Mouse (Mus musculus) thymus, postnatal 0 days (tissue): ENCODE measurements around the gene Kdm2a. TPM values are rescaled to one million over a fixed set of nuclear protein-coding genes. Genes with fewer than 3 reads are reported as not detected.

Source experiments
- DNase-seq: peaks from one replicate; pipeline ENCODE4 v3.0.0-alpha.2; 2015; ENCODE audit warnings: low spot score
- polyA plus RNA-seq: library from polyadenylated mRNA; unstranded; fragments of >200 nt; fragmentation: Nextera tagmentation; extraction: Ambion mirVana; gene quantifications from 2 replicates; pipeline ENCODE4 v1.2.1, GENCODE M21; 2015

Gene Kdm2a
- polyA plus RNA-seq, 1 experiment from 2014 or later, result 26.0 TPM

- DNase-seq, result no peak
Observed at GRCm38 (mm10) chr19:4330603-4331002, 67.5 kb downstream of the Kdm2a start.

DNA sequence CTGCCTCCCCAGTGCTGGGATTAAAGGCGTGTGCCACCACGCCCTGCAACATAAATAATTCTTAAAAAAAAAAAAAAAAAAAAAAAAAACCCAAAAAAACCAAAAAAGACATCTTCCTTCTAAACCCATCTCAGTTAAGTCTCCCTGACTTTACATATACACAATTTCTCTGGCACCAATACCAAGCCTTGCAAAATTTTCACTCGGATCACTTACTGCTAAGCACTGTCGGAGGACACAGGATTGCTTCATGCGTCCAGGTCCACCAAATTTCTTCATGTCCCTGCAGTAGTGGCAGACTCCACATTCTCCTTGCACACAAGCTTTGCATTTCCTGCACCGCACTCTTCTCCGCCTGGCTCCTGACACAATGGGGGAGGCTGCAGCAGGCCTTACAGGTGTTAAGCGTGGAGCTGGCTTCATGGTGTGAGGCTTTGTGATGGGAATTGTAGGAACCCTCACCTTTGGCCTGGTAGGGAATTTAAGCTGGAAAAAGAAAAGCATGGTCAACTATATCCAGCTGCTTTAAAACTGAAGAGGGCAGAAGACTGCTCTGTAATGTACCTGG lies 69.3 kb downstream of the Kdm2a start:
- no peak for DNase-seq

GRCm38 (mm10) chr19:4326881-4327280 lies 71.2 kb downstream of the Kdm2a start:
- no peak for DNase-seq

GRCm38 (mm10) chr19:4326106-4326505 lies 72.0 kb downstream of the Kdm2a start:
- no peak for DNase-seq

DNA sequence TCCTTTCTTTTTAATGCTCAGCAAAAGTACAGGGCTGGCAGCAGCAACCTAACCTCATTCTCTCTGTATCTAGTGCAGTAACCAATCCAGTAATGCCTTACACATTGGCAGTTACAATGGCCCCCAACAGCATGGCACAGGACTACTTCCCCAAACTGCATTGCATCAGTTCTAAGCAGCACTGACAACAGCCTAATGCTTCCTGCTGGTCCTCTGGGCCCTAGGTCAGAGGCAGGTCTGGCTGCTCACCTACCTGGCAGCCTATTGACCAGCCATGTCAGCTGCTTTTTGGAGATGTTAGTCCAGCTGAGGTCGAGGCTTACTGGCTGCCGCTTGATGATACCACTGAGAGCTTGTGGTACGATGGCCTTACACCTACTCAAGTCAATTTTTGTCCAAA lies 76.0 kb downstream of the Kdm2a start:
- no peak for DNase-seq

GRCm38 (mm10) chr19:4321622-4322021 lies 76.5 kb downstream of the Kdm2a start:
- no peak for DNase-seq

DNA sequence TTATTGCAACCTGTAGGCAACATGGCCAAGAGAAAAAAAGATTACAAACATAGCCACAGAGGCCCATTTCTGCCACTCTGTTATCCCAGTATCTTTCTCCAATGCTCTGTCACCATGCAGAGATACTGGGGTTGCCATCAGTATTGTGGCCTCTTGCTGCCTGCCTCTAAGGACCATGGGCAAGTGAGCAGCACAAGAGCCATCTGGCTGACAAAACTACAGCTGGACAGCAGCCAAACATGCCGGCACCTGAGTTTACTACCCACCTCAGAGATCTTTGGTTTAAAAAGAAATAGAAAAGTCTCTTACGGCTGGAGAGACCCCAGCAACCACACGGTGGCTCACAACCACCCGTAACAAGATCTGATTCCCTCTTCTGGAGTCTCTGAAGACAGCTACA lies 78.8 kb downstream of the Kdm2a start:
- DNase-seq, result no peak

GRCm38 (mm10) chr19:4317181-4317580 lies 80.9 kb downstream of the Kdm2a start:
- DNase-seq, result no peak

DNA sequence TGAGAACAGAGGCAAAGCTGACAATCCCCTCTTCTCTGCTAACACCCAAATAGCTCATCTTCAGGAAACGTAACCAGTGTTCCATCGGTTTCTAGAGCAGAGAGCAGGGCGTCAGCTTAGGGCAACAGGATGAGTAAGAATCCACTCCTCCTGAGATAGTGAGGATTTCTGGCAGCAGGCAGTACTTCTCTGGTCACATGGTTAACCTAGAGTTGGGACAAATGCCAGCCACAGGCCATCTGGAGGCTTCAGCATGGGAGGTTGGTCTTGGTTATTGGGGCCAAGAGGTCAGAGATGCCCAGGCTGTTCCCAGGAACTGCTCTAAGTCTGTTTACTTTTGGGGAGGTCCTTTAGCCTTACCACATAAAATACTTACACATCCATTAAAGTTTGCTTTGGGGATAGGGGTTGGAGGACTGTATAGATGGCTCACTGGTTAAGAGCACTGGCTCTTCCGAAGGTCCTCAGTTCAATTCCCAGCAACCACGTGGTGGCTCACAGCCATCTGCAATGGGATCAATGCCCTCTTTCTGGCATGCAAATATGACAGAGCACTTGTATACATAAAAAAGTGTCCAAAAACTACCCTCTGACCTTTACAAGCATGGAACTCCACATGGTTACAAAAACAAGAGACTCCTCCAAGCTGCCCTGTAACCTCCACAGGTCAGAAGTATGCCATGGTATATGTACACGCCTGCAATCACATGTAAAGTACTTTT lies 82.7 kb downstream of the Kdm2a start:
- DNase-seq, result no peak

- DNase-seq, result peak; percentile 80
Observed at GRCm38 (mm10) chr19:4309776-4310185, 88.3 kb downstream of the Kdm2a start.

DNA sequence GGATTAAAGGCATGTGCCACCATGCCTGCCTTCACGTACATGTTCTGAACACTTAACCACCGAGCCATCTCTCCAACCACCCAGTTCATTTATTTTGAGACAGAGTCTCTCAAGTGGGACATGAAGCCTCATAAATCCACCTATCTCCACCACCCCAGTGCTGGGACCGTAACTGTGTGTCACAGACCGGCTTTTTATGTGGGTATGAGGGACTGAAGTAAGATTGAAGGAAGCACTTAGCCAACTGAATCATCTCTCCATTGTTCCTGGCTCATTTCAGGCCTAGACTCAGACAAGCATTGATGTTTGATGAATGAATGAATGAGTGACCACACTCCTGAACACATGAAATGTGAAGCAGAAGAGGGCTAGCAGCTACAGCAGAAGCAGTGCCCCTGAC lies 88.8 kb downstream of the Kdm2a start:
- no peak for DNase-seq

DNA sequence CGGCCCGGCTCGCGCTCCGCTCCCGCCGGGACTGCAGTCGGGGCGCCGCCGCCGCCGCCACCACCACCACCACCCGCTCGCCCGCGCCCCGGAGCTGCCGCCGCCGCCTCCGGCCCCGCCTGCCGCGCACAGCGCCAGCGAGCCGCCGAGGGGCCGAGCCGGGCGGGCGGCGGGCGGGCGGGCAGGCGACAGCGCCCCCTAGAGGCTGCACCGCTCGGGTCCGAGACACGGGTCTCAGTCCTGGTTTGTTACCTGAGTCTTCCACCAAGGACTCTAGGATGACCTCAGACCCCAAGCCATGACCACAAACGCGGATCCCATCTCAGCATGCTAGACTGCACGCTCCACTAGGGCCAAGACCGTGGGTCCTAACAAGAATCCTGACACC lies 91.9 kb downstream of the Kdm2a start, which contains the start of gene Grk2:
Gene Grk2, minus strand, starts transcription at position 33 of the 388 bp plus-strand sequence.
- peak; percentile 76 for DNase-seq

GRCm38 (mm10) chr19:4305491-4306189 lies 92.4 kb downstream of the Kdm2a start:
- DNase-seq, result peak; percentile 41

DNA sequence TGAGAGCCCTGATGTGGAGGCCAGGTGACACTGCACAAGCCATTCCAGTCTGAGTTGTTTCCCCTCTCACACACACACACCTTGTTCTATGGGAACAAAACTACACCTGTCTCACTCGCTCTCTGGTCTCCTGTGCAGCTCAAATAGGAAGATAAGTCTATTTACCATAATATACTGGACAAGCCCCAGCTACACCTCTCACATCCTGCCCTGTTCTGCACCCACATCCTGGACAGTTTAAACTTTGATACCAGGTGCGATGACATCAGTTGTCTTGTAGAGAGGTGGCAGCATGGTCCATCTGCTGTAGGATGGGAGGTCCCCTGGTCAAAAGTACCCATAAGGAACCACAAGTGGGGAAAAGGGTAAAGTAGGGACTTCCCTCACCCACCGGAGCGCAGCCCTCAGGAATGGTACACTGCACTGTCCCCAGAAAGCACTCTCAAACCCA lies 93.2 kb downstream of the Kdm2a start:
- peak; percentile 70 for DNase-seq

DNA sequence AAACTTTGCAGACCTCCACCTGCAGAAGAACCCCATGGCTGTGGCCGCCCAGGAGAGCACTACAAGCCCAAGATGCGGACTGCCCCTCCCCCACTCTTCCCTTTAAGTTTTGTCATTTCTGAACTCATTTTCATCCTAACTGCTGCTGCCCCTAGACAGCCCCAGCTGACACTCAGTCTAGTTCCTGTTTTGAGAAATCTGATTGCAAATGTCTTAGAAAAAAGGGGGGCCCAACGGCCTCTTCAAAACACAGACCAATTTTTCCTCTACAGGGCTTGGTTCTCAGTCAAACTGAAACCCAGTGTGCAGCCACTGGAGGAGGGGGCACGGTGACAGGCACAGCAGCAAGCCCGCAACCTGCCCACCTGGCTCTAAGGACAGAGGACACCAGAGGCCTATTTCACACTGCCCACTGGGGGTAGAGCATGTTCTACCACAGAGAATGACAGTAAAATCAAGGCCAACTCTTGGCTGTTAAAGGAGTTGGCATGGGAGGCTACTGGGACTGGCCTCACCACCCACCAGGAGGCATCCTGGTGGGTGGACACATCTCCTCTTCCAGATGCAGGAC lies 93.7 kb downstream of the Kdm2a start:
- DNase-seq, result peak; percentile 57

- DNase-seq, result no peak
Observed at GRCm38 (mm10) chr19:4303640-4303995, 94.5 kb downstream of the Kdm2a start.

- no peak for DNase-seq
Observed at GRCm38 (mm10) chr19:4302936-4303639, 95.0 kb downstream of the Kdm2a start.

DNA sequence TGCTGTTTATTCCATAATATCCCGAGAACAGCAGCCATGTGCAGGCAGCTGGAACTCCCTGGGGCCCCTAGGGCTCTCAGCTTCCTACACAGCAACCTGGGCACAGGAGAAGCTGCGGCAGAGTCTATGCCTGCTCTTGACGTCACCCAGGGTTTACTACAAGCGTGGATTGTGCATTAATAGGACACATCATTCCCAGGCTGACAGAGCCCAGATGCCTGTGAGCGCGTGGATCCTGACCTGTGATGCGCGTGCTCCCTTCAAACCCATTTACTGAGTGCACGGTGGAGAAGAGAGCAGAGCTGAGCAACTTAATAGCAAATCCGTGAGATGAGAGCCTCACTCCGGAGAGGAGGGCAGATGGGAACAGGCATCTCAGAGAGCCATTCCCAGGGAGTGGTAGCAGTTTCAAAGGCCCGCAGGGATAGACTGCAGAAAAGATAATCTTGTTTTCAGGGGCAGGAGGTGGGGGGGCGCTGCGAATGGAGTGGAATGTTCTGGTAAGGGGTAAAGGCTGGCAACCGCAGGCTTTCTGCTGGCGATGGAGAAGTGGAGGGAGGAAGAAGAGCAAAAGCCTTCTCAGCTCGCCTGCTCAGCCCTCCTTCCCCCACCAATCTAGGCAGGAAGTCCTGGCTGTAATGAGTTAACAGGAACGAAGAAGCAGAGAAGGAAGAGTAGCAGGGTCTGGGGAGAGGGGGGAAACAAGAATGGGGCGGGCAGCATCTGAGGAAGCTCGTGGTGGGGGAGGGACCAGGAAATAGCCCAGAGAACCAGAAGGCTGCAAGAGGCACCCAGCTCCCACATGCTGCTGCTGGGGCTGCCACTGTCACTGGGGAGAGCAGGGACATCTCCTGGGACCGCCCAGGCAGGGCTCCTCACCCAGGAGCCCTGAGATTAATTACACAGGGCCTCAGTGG lies 96.1 kb downstream of the Kdm2a start:
- peak; percentile 83 for DNase-seq

DNA sequence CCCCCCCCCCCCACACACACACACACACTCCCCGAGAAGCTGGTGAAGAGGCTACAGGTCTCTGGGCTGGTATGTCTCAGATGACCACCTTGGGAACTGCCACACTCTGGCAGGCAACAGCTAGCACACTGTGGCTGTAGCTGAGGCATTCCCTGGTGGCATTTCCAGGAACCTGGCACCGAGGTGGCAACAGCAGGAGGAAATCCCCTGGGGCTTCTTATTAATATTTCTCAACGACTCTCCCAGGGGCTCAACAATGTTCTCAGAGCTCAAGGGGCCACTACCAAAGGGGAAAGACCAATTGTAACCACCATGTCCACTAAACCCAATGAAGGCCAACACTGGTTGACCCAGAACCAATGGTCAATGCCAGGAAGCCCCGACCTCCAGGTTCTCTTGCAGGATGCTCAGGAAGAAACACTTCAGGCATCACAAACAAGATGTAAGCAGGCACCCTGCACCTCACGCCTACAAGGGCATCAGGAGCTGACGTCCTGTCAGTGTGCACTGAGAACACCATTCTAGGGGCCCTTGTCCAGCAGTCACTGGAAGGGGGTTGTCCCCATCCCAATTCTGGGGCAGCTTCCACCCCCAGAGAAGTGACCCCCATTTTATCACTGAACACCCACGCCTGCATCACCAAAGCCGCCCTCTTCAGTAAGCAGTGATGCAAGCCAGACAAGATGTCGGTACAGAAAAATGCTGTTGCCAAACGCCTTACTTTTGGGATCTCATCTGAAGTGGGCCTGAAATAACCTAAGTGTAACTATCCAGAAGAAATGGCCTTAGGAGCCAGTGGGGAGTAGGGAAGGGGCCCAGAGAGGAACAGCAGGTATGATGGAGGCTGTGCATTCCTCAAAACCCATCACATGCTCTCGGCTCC lies 97.0 kb downstream of the Kdm2a start:
- DNase-seq, result no peak
